Mouse (Mus musculus): Measurements from ENCODE around the gene Copa. TPM values are rescaled to one million over a fixed set of nuclear protein-coding genes. Genes with fewer than 3 reads are reported as not detected.

Gene Copa
- total RNA-seq, 2 experiments from 2014 or later = 178 to 197 TPM

GRCm38 (mm10) chr1:172082899-172083445 is 643 bp downstream of the Copa start:
- no peak for DNase-seq

- DNase-seq = no peak
Measured at GRCm38 (mm10) chr1:172093522-172093921, 11.2 kb downstream of the Copa start.

GRCm38 (mm10) chr1:172094295-172094694 is 12.0 kb downstream of the Copa start:
- no peak for DNase-seq

- no peak for DNase-seq
Measured at GRCm38 (mm10) chr1:172095202-172095601, 12.9 kb downstream of the Copa start.

GRCm38 (mm10) chr1:172099325-172100033 is 17.1 kb downstream of the Copa start:
- peak; percentile 48 to 61 for DNase-seq

GRCm38 (mm10) chr1:172103619-172104018 is 21.3 kb downstream of the Copa start:
- DNase-seq = no peak

- DNase-seq = no peak
Measured at GRCm38 (mm10) chr1:172105101-172105500, 22.8 kb downstream of the Copa start.

GRCm38 (mm10) chr1:172107777-172108477 is 25.6 kb downstream of the Copa start:
- DNase-seq = no peak

GRCm38 (mm10) chr1:172116948-172117347 is 34.6 kb downstream of the Copa start:
- no peak for DNase-seq

GRCm38 (mm10) chr1:172119100-172119499 is 36.8 kb downstream of the Copa start:
- DNase-seq = no peak

GRCm38 (mm10) chr1:172119720-172120119 is 37.4 kb downstream of the Copa start:
- peak; percentile 12 to 59 for DNase-seq

- DNase-seq = no peak
Measured at GRCm38 (mm10) chr1:172122671-172123070, 40.3 kb downstream of the Copa start.

- no peak for DNase-seq
Measured at GRCm38 (mm10) chr1:172124572-172124971, 42.2 kb downstream of the Copa start.

- DNase-seq = peak; percentile 86 to 89
Measured at GRCm38 (mm10) chr1:172126376-172127347, 44.3 kb downstream of the Copa start, which contains the start of gene Pex19. TSS of gene Pex19 (plus strand) at chr1:172126755.

- DNase-seq = peak; percentile 40 to 48
Measured at GRCm38 (mm10) chr1:172127487-172127886, 45.2 kb downstream of the Copa start.

GRCm38 (mm10) chr1:172128563-172128962 is 46.2 kb downstream of the Copa start:
- DNase-seq = no peak

GRCm38 (mm10) chr1:172129108-172129507 is 46.8 kb downstream of the Copa start:
- DNase-seq = peak in 1 of 2 experiments; percentile 12

GRCm38 (mm10) chr1:172129780-172130179 is 47.5 kb downstream of the Copa start:
- DNase-seq = no peak

GRCm38 (mm10) chr1:172132319-172132718 is 50.0 kb downstream of the Copa start:
- DNase-seq = peak in 1 of 2 experiments; percentile 14

- no peak for DNase-seq
Measured at GRCm38 (mm10) chr1:172133535-172133934, 51.2 kb downstream of the Copa start.

- no peak for DNase-seq
Measured at GRCm38 (mm10) chr1:172134072-172134471, 51.7 kb downstream of the Copa start.

GRCm38 (mm10) chr1:172140160-172140559 is 57.8 kb downstream of the Copa start:
- DNase-seq = no peak
